ENCODE assay signal across 7 mouse cellular contexts in genomic region chr9:44767101-44768028, GRCm38 (mm10). TPM values are rescaled to one million over a fixed set of nuclear protein-coding genes. Genes with fewer than 3 reads are reported as not detected.
DNase-seq lines count a peak whose midpoint lies in the region; ATAC-seq lines count a peak whose summit lies in the region.

Arcn1 (minus strand) TSS chr9:44767845.
Ift46 (plus strand) TSS chr9:44767908.

- H3K27me3 ChIP-seq in embryonic facial prominence, embryonic 11.5 days (ENCODE audit: control insufficient read depth, insufficient read depth, low read length) = no peaks in the 10 kb centered on the region
- no peaks in the 10 kb centered on the region for H3K27me3 ChIP-seq in limb, embryonic 11.5 days (ENCODE audit: control insufficient read depth, insufficient read depth, low read length)
- no peaks in the 10 kb centered on the region for H3K27me3 ChIP-seq in midbrain, embryonic 14.5 days (ENCODE audit: control insufficient read depth, insufficient read depth, low read length)

- H3K9me3 ChIP-seq in embryonic facial prominence, embryonic 11.5 days (replicated peaks; ENCODE audit: control insufficient read depth, low read length) = no peaks in the 10 kb centered on the region
- H3K9me3 ChIP-seq in limb, embryonic 11.5 days (ENCODE audit: control insufficient read depth, low read length) = no peaks in the 10 kb centered on the region
- H3K9me3 ChIP-seq in midbrain, embryonic 14.5 days (ENCODE audit: control insufficient read depth, low read length) = no peaks in the 10 kb centered on the region

- under 1% methylated on average over 81 of the region's 82 CpGs for WGBS in embryonic facial prominence, embryonic 11.5 days
- under 1% methylated on average over 76 of the region's 82 CpGs for WGBS in limb, embryonic 11.5 days
- under 1% methylated on average over 73 of the region's 82 CpGs for WGBS in midbrain, embryonic 14.5 days

- H3K27ac ChIP-seq in embryonic facial prominence, embryonic 11.5 days (replicated peaks; ENCODE audit: low read depth, low read length) = peak within 1 kb of the TSS; percentile 89
- peak within 1 kb of the TSS; percentile 94 for H3K27ac ChIP-seq in limb, embryonic 11.5 days (replicated peaks; ENCODE audit: low read depth, low read length)
- H3K27ac ChIP-seq in midbrain, embryonic 14.5 days (replicated peaks; ENCODE audit: low read depth, low read length) = peak within 1 kb of the TSS; percentile 95

- peak within 1 kb of the TSS; percentile 78 for H3K4me2 ChIP-seq in embryonic facial prominence, embryonic 11.5 days (ENCODE audit: low read depth, low read length)
- peak within 1 kb of the TSS; percentile 77 for H3K4me2 ChIP-seq in limb, embryonic 11.5 days (ENCODE audit: low read depth, severe bottlenecking)
- peak within 1 kb of the TSS; percentile 80 for H3K4me2 ChIP-seq in midbrain, embryonic 14.5 days (ENCODE audit: low read length)

- H3K4me3 ChIP-seq in embryonic facial prominence, embryonic 11.5 days (ENCODE audit: low read depth, low read length) = peak within 1 kb of the TSS; percentile 97
- H3K4me3 ChIP-seq in limb, embryonic 11.5 days (ENCODE audit: low read depth, low read length) = peak within 1 kb of the TSS; percentile 99
- peak within 1 kb of the TSS; percentile 99 for H3K4me3 ChIP-seq in midbrain, embryonic 14.5 days (replicated peaks; ENCODE audit: low read depth, low read length)

- H3K9ac ChIP-seq in embryonic facial prominence, embryonic 11.5 days (replicated peaks; ENCODE audit: low read length) = peak within 1 kb of the TSS; percentile 96
- peak within 1 kb of the TSS; percentile 97 for H3K9ac ChIP-seq in limb, embryonic 11.5 days (ENCODE audit: low read length)
- H3K9ac ChIP-seq in midbrain, embryonic 14.5 days (replicated peaks; ENCODE audit: low read length) = peak within 1 kb of the TSS; percentile 95

- ATAC-seq in embryonic facial prominence, embryonic 11.5 days (replicated peaks; ENCODE audit: insufficient number of reproducible peaks, low FRiP score, low TSS enrichment, low read depth) = peak; percentile 82
- peak; percentile 88 for ATAC-seq in limb, embryonic 11.5 days (ENCODE audit: insufficient number of reproducible peaks, low FRiP score, low TSS enrichment, low read depth)
- peak; percentile 94 for ATAC-seq in midbrain, embryonic 14.5 days (ENCODE audit: low FRiP score, low TSS enrichment)

- no peaks in the 10 kb centered on the region for H3K36me3 ChIP-seq in embryonic facial prominence, embryonic 11.5 days (replicated peaks; ENCODE audit: control insufficient read depth, insufficient read depth, low read depth, low read length)
- 0 out of 2 replicates have a peak, but pooled peaks cover 2% of the 10 kb centered on the region for H3K36me3 ChIP-seq in limb, embryonic 11.5 days (ENCODE audit: control insufficient read depth, insufficient read depth, low read length)
- H3K36me3 ChIP-seq in midbrain, embryonic 14.5 days (ENCODE audit: control insufficient read depth, insufficient read depth, low read length) = no peaks in the 10 kb centered on the region

- peak; percentile 90 for DNase-seq in adrenal gland, postnatal 14 days
- peak; percentile 94 for DNase-seq in embryonic facial prominence, embryonic 11.5 days (ENCODE audit: low spot score)
- DNase-seq in heart, adult 11 months = peak; percentile 99
- peak; percentile 89 for DNase-seq in kidney, adult 18-20 months
- peak; percentile 86 for DNase-seq in limb, embryonic 11.5 days (ENCODE audit: low spot score)
- peak; percentile 95 for DNase-seq in midbrain, embryonic 14.5 days
- peak; percentile 70 to 75 for DNase-seq in spleen, adult 18-20 months

- H3K4me1 ChIP-seq in embryonic facial prominence, embryonic 11.5 days (ENCODE audit: control insufficient read depth, insufficient read depth, low read length) = no peaks in the 10 kb centered on the region
- no peaks in the 10 kb centered on the region for H3K4me1 ChIP-seq in limb, embryonic 11.5 days (ENCODE audit: control insufficient read depth, insufficient read depth, low read length)
- H3K4me1 ChIP-seq in midbrain, embryonic 14.5 days (ENCODE audit: control insufficient read depth, insufficient read depth, low read length) = peaks cover 18% of the 10 kb centered on the region

RNA-seq across cellular contexts. Expression of gene Arcn1, which starts in this region (rescaled TPM):
- 160 and 166 TPM in 2 replicates for total RNA-seq in adrenal gland, postnatal 14 days (2021)
- polyA plus RNA-seq in embryonic facial prominence, embryonic 11.5 days (2014; fragmentation: Nextera tagmentation; extraction: Ambion mirVana) = 208 and 223 TPM in 2 replicates
- polyA plus RNA-seq in limb, embryonic 11.5 days (2014; fragmentation: Nextera tagmentation; extraction: Ambion mirVana) = 209 and 223 TPM in 2 replicates
- 99.8 and 160 TPM in 2 replicates for polyA plus RNA-seq in midbrain, embryonic 14.5 days (2014; fragmentation: Nextera tagmentation; extraction: Ambion mirVana)

RNA-seq across cellular contexts. Expression of gene Ift46, which starts in this region (rescaled TPM):
- 72.1 and 82.3 TPM in 2 replicates for total RNA-seq in adrenal gland, postnatal 14 days (2021)
- polyA plus RNA-seq in embryonic facial prominence, embryonic 11.5 days (2014; fragmentation: Nextera tagmentation; extraction: Ambion mirVana) = 142 and 152 TPM in 2 replicates
- 134 and 152 TPM in 2 replicates for polyA plus RNA-seq in limb, embryonic 11.5 days (2014; fragmentation: Nextera tagmentation; extraction: Ambion mirVana)
- 187 and 211 TPM in 2 replicates for polyA plus RNA-seq in midbrain, embryonic 14.5 days (2014; fragmentation: Nextera tagmentation; extraction: Ambion mirVana)

Comparison
In these comparisons a context has a peak if more than half of its experiments do, and no peak if none do; other contexts are left out.
1. Peak in every context shown above with its lines: DNase-seq, ATAC-seq, H3K4me3 ChIP-seq and H3K27ac ChIP-seq.